Mouse (Mus musculus): ENCODE results near the gene Pard6a. TPM values are rescaled to one million over a fixed set of nuclear protein-coding genes. Genes with fewer than 3 reads are reported as not detected.
A peak's percentile ranks its signal among the peaks of the same experiment; 100 is the strongest.

Gene Pard6a
- total and polyA plus RNA-seq, 3 experiments = 3.6 to 19.6 (median 6.6) TPM

DNA sequence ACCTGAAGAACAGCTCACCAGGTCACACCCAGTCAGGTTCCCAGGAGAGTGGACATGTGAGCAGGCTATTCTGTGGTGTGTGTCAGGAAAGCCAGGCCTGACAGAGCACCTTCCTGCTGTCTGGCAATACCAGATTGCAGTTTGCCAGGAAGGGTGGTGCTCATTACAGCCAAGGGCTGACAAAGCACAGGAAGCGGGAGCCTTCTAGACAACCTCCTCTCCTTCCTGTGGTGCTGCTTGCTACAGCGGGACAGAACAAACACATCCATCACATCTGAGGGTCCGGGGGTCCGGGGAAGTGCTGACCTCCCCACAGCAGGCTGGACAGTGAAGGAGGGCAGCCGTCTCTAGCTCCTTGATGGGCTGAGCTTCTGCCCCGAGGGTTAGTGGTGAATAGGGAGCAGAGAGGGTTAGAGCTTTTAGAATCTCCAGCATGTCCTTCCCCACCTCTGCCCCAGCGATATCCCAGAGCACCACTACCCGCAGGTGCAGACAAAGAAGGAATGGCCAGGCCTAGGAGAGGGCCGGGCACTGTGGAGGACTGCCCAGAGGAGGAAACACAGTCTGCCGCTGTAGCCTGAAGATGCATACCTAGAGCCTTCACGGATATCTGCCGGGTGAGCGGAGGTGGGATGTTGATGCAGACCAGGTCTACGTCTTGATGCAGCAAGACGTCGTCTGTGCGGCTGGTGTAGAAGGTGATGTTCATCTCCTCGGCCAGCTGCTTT, 26.6 kb downstream of the Pard6a start:
- Histone ChIP-seq H3K4me1 (ENCODE audit: insufficient read depth, low read depth, low read length) (peaks cover 11% of the 10 kb centered on the region), H3K36me3 (replicated peaks) (peaks cover 26% of the 10 kb centered on the region), H3K9me3 (replicated peaks) (no peaks in the 10 kb centered on the region), H3K27me3 (ENCODE audit: insufficient read depth, low read length) (no peaks in the 10 kb centered on the region), H3K4me3 (ENCODE audit: low read depth, low read length) (no peak overlapping the region)
- DNase-seq (ENCODE audit: low spot score) (no peak), ATAC-seq (ENCODE audit: extremely low read depth, insufficient number of reproducible peaks, low FRiP score, poor library complexity, severe bottlenecking) (no peak)
- no peak for TF ChIP-seq GATA2 (IDR thresholded peaks at IDR 0.05; ENCODE audit: borderline replicate concordance, low read depth, low read length)
- no peak for TF ChIP-seq TAL1 (conservative IDR thresholded peaks at IDR 0.05; ENCODE audit: low read depth, low read length)
- TF ChIP-seq GATA1 (IDR thresholded peaks at IDR 0.05; ENCODE audit: borderline replicate concordance, low read length) = no peak
- no peak for TF ChIP-seq CTCF (IDR thresholded peaks at IDR 0.05; ENCODE audit: low read depth, low read length)
- no peak for TF ChIP-seq POLR2AphosphoS5 (IDR thresholded peaks at IDR 0.05; ENCODE audit: insufficient replicate concordance, low read depth, low read length)

DNA sequence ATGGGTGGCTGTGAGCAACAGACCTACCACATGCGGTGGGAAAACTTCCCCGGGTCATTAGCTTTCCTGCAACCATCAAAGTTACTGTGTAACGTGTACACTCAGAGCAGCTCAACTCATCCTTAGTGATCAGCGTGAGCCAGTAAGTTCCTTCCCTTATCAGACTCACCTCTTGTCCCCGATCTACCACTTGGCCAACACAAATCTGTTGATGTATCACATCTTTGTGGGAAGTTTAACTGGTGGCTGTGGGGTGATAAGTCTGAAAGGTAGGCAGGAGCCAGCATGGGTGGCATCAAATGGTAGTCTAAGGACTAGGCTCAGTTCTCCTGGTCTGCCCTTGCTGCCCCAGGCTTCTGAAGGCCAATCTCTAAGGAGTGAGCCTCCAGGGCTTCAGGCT, 31.2 kb downstream of the Pard6a start:
- Histone ChIP-seq H3K36me3 (replicated peaks) (peaks cover 10% of the 10 kb centered on the region), H3K27me3 (ENCODE audit: insufficient read depth, low read length) (0 out of 2 replicates have a peak, but pooled peaks cover 7% of the 10 kb centered on the region), H3K4me1 (ENCODE audit: insufficient read depth, low read depth, low read length) (peaks cover 11% of the 10 kb centered on the region), H3K4me3 (ENCODE audit: low read depth, low read length) (no peak overlapping the region), H3K9me3 (replicated peaks) (no peaks in the 10 kb centered on the region)
- DNase-seq (ENCODE audit: low spot score) = peak; percentile 17
- ATAC-seq (ENCODE audit: extremely low read depth, insufficient number of reproducible peaks, low FRiP score, poor library complexity, severe bottlenecking) = no peak
- no peak for TF ChIP-seq GATA2 (IDR thresholded peaks at IDR 0.05; ENCODE audit: borderline replicate concordance, low read depth, low read length)
- TF ChIP-seq TAL1 (conservative IDR thresholded peaks at IDR 0.05; ENCODE audit: low read depth, low read length) = 0 out of 2 replicates have a peak, but pooled peaks have one; percentile 16
- TF ChIP-seq GATA1 (IDR thresholded peaks at IDR 0.05; ENCODE audit: borderline replicate concordance, low read length) = no peak
- TF ChIP-seq POLR2AphosphoS5 (IDR thresholded peaks at IDR 0.05; ENCODE audit: insufficient replicate concordance, low read depth, low read length) = no peak

DNA sequence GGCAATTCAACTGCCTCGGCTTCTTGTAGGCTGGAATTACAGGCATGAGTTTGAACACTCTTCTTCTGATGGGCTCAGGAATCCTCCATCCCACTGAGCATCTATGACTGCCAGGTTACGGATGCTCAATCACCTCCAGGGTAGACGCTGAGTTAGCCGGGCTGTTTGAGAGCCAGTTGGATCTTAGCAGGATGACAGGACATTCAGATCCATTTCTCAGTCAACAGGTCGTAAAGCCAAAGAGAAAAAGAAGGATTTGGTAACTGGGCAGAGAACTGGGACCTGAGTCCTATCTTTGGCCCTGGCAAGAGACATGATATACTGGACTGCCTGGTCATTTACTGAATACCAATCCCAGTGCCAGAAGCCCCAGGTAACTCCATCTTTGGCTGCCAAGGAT, 38.3 kb downstream of the Pard6a start:
- no peak for ATAC-seq (ENCODE audit: extremely low read depth, insufficient number of reproducible peaks, low FRiP score, poor library complexity, severe bottlenecking)
- Histone ChIP-seq H3K4me1 (ENCODE audit: insufficient read depth, low read depth, low read length) (no peaks in the 10 kb centered on the region), H3K4me3 (ENCODE audit: low read depth, low read length) (no peak overlapping the region), H3K27me3 (ENCODE audit: insufficient read depth, low read length) (0 out of 2 replicates have a peak, but pooled peaks cover 7% of the 10 kb centered on the region), H3K36me3 (replicated peaks) (no peaks in the 10 kb centered on the region), H3K9me3 (replicated peaks) (no peaks in the 10 kb centered on the region)
- DNase-seq (ENCODE audit: low spot score) = no peak
- no peak for TF ChIP-seq TAL1 (conservative IDR thresholded peaks at IDR 0.05; ENCODE audit: low read depth, low read length)
- TF ChIP-seq GATA1 (IDR thresholded peaks at IDR 0.05; ENCODE audit: borderline replicate concordance, low read length) = no peak

- H3K4me1 ChIP-seq (ENCODE audit: insufficient read depth, low read depth, low read length) = peaks cover 7% of the 10 kb centered on the region
- no peaks in the 10 kb centered on the region for H3K9me3 ChIP-seq (replicated peaks)
- DNase-seq (ENCODE audit: low spot score) (no peak), ATAC-seq (ENCODE audit: extremely low read depth, insufficient number of reproducible peaks, low FRiP score, poor library complexity, severe bottlenecking) (no peak)
- H3K4me3 ChIP-seq (ENCODE audit: low read depth, low read length) = no peak overlapping the region
- peaks cover 2% of the 10 kb centered on the region for H3K36me3 ChIP-seq (replicated peaks)
- no peaks in the 10 kb centered on the region for H3K27me3 ChIP-seq (ENCODE audit: insufficient read depth, low read length)
- no peak for TF ChIP-seq POLR2AphosphoS5 (IDR thresholded peaks at IDR 0.05; ENCODE audit: insufficient replicate concordance, low read depth, low read length)
- TF ChIP-seq GATA2 (IDR thresholded peaks at IDR 0.05; ENCODE audit: borderline replicate concordance, low read depth, low read length) = no peak
- TF ChIP-seq TAL1 (conservative IDR thresholded peaks at IDR 0.05; ENCODE audit: low read depth, low read length) = no peak
- no peak for TF ChIP-seq GATA1 (IDR thresholded peaks at IDR 0.05; ENCODE audit: borderline replicate concordance, low read length)
- TF ChIP-seq CTCF (IDR thresholded peaks at IDR 0.05; ENCODE audit: low read depth, low read length) = no peak
Observed at GRCm38 (mm10) chr8:105743301-105743700, 42.4 kb downstream of the Pard6a start.

- Histone ChIP-seq H3K4me3 (ENCODE audit: low read depth, low read length) (no peak overlapping the region), H3K36me3 (replicated peaks) (peaks cover 5% of the 10 kb centered on the region), H3K9me3 (replicated peaks) (no peaks in the 10 kb centered on the region), H3K4me1 (ENCODE audit: insufficient read depth, low read depth, low read length) (peaks cover 16% of the 10 kb centered on the region), H3K27me3 (ENCODE audit: insufficient read depth, low read length) (no peaks in the 10 kb centered on the region)
- TF ChIP-seq TAL1 (conservative IDR thresholded peaks at IDR 0.05; ENCODE audit: low read depth, low read length) (no peak), POLR2AphosphoS5 (IDR thresholded peaks at IDR 0.05; ENCODE audit: insufficient replicate concordance, low read depth, low read length) (no peak), CTCF (IDR thresholded peaks at IDR 0.05; ENCODE audit: low read depth, low read length) (no peak), GATA1 (IDR thresholded peaks at IDR 0.05; ENCODE audit: borderline replicate concordance, low read length) (no peak)
- DNase-seq (ENCODE audit: low spot score) = no peak
- ATAC-seq (ENCODE audit: extremely low read depth, insufficient number of reproducible peaks, low FRiP score, poor library complexity, severe bottlenecking) = no peak
Observed at GRCm38 (mm10) chr8:105750606-105751005, 49.7 kb downstream of the Pard6a start.

Other genes starting within 250 kb of the Pard6a start
Only the 20 nearest of the 23 such genes appear.
- gene Tppp3, start 229.6 kb upstream of the Pard6a start, total RNA-seq (2014; fragmentation: Nextera tagmentation) = not detected in 2 replicates
- not detected in 2 replicates for gene Tppp3, start 229.6 kb upstream of the Pard6a start, total RNA-seq (2017)
- not detected in 2 replicates for gene Tppp3, start 229.6 kb upstream of the Pard6a start, polyA plus RNA-seq (2012)
- not detected in 2 replicates for gene Zdhhc1, start 204.2 kb upstream of the Pard6a start, total RNA-seq (2014; fragmentation: Nextera tagmentation)
- gene Zdhhc1, start 204.2 kb upstream of the Pard6a start, total RNA-seq (2017) = 0.16 and 0.29 TPM in 2 replicates
- gene Zdhhc1, start 204.2 kb upstream of the Pard6a start, polyA plus RNA-seq (2012) = 0.02 and 0.03 TPM in 2 replicates
- not detected in 2 replicates for gene Hsd11b2, start 182.4 kb upstream of the Pard6a start, total RNA-seq (2014; fragmentation: Nextera tagmentation)
- not detected in 2 replicates for gene Hsd11b2, start 182.4 kb upstream of the Pard6a start, total RNA-seq (2017)
- gene Hsd11b2, start 182.4 kb upstream of the Pard6a start, polyA plus RNA-seq (2012) = not detected in 2 replicates
- 151 and 178 TPM in 2 replicates for gene Atp6v0d1, start 135.1 kb upstream of the Pard6a start, total RNA-seq (2014; fragmentation: Nextera tagmentation)
- 110 and 118 TPM in 2 replicates for gene Atp6v0d1, start 135.1 kb upstream of the Pard6a start, total RNA-seq (2017)
- gene Atp6v0d1, start 135.1 kb upstream of the Pard6a start, polyA plus RNA-seq (2012) = 30.0 and 37.0 TPM in 2 replicates
- gene Ripor1, start 95.9 kb upstream of the Pard6a start, total RNA-seq (2014; fragmentation: Nextera tagmentation) = 179 and 221 TPM in 2 replicates
- gene Ripor1, start 95.9 kb upstream of the Pard6a start, total RNA-seq (2017) = 8.0 and 11.0 TPM in 2 replicates
- gene Ripor1, start 95.9 kb upstream of the Pard6a start, polyA plus RNA-seq (2012) = 141 and 150 TPM in 2 replicates
- 97.8 and 133 TPM in 2 replicates for gene Ctcf, start 64.6 kb upstream of the Pard6a start, total RNA-seq (2014; fragmentation: Nextera tagmentation)
- 62.3 and 78.9 TPM in 2 replicates for gene Ctcf, start 64.6 kb upstream of the Pard6a start, total RNA-seq (2017)
- gene Ctcf, start 64.6 kb upstream of the Pard6a start, polyA plus RNA-seq (2012) = 155 and 190 TPM in 2 replicates
- not detected in 2 replicates for gene Agrp, start 63.8 kb upstream of the Pard6a start, total RNA-seq (2014; fragmentation: Nextera tagmentation)
- not detected in 2 replicates for gene Agrp, start 63.8 kb upstream of the Pard6a start, total RNA-seq (2017)
- 0.10 TPM in 1 of 2 replicates, not detected in the other for gene Agrp, start 63.8 kb upstream of the Pard6a start, polyA plus RNA-seq (2012)
- 2.4 TPM in 1 of 2 replicates, not detected in the other for gene Carmil2, start 14.9 kb upstream of the Pard6a start, total RNA-seq (2014; fragmentation: Nextera tagmentation)
- gene Carmil2, start 14.9 kb upstream of the Pard6a start, total RNA-seq (2017) = 0.22 and 0.35 TPM in 2 replicates
- gene Carmil2, start 14.9 kb upstream of the Pard6a start, polyA plus RNA-seq (2012) = 0.59 and 0.89 TPM in 2 replicates
- 44.1 and 51.9 TPM in 2 replicates for gene Acd, start within 50 bp of the Pard6a start, total RNA-seq (2014; fragmentation: Nextera tagmentation)
- 25.8 and 28.7 TPM in 2 replicates for gene Acd, start within 50 bp of the Pard6a start, total RNA-seq (2017)
- gene Acd, start within 50 bp of the Pard6a start, polyA plus RNA-seq (2012) = 47.8 and 65.6 TPM in 2 replicates
- gene 4933405L10Rik, start 6.5 kb downstream of the Pard6a start, total RNA-seq (2014; fragmentation: Nextera tagmentation) = not detected in 2 replicates
- not detected in 2 replicates for gene 4933405L10Rik, start 6.5 kb downstream of the Pard6a start, total RNA-seq (2017)
- gene 4933405L10Rik, start 6.5 kb downstream of the Pard6a start, polyA plus RNA-seq (2012) = 0.05 and 0.13 TPM in 2 replicates
- gene Enkd1, start 7.1 kb downstream of the Pard6a start, total RNA-seq (2014; fragmentation: Nextera tagmentation) = 9.5 and 16.8 TPM in 2 replicates
- gene Enkd1, start 7.1 kb downstream of the Pard6a start, total RNA-seq (2017) = 10.5 and 13.6 TPM in 2 replicates
- 52.5 and 62.1 TPM in 2 replicates for gene Enkd1, start 7.1 kb downstream of the Pard6a start, polyA plus RNA-seq (2012)
- 0.92 and 4.4 TPM in 2 replicates for gene Gfod2, start 57.5 kb downstream of the Pard6a start, total RNA-seq (2014; fragmentation: Nextera tagmentation)
- gene Gfod2, start 57.5 kb downstream of the Pard6a start, total RNA-seq (2017) = 1.8 and 4.9 TPM in 2 replicates
- gene Gfod2, start 57.5 kb downstream of the Pard6a start, polyA plus RNA-seq (2012) = 2.6 and 3.0 TPM in 2 replicates
- gene Ranbp10, start 126.2 kb downstream of the Pard6a start, total RNA-seq (2014; fragmentation: Nextera tagmentation) = 35.6 and 114 TPM in 2 replicates
- 12.5 and 14.3 TPM in 2 replicates for gene Ranbp10, start 126.2 kb downstream of the Pard6a start, total RNA-seq (2017)
- 22.1 and 29.3 TPM in 2 replicates for gene Ranbp10, start 126.2 kb downstream of the Pard6a start, polyA plus RNA-seq (2012)
- not detected in 2 replicates for gene Tsnaxip1, start 126.6 kb downstream of the Pard6a start, total RNA-seq (2014; fragmentation: Nextera tagmentation)
- gene Tsnaxip1, start 126.6 kb downstream of the Pard6a start, total RNA-seq (2017) = 0.06 and 0.16 TPM in 2 replicates
- gene Tsnaxip1, start 126.6 kb downstream of the Pard6a start, polyA plus RNA-seq (2012) = not detected in 2 replicates
- 25.2 and 31.4 TPM in 2 replicates for gene Cenpt, start 152.1 kb downstream of the Pard6a start, total RNA-seq (2014; fragmentation: Nextera tagmentation)
- gene Cenpt, start 152.1 kb downstream of the Pard6a start, total RNA-seq (2017) = 14.4 and 14.6 TPM in 2 replicates
- gene Cenpt, start 152.1 kb downstream of the Pard6a start, polyA plus RNA-seq (2012) = 12.7 and 12.9 TPM in 2 replicates
- gene Thap11, start 154.0 kb downstream of the Pard6a start, total RNA-seq (2014; fragmentation: Nextera tagmentation) = 18.1 and 22.5 TPM in 2 replicates
- gene Thap11, start 154.0 kb downstream of the Pard6a start, total RNA-seq (2017) = 35.8 and 42.5 TPM in 2 replicates
- 31.7 and 34.2 TPM in 2 replicates for gene Thap11, start 154.0 kb downstream of the Pard6a start, polyA plus RNA-seq (2012)
- 378 and 465 TPM in 2 replicates for gene Nutf2, start 159.4 kb downstream of the Pard6a start, total RNA-seq (2014; fragmentation: Nextera tagmentation)
- gene Nutf2, start 159.4 kb downstream of the Pard6a start, total RNA-seq (2017) = 87.1 and 116 TPM in 2 replicates
- 284 and 322 TPM in 2 replicates for gene Nutf2, start 159.4 kb downstream of the Pard6a start, polyA plus RNA-seq (2012)
- gene Edc4, start 179.7 kb downstream of the Pard6a start, total RNA-seq (2014; fragmentation: Nextera tagmentation) = 32.7 and 53.4 TPM in 2 replicates
- 39.7 and 43.0 TPM in 2 replicates for gene Edc4, start 179.7 kb downstream of the Pard6a start, total RNA-seq (2017)
- gene Edc4, start 179.7 kb downstream of the Pard6a start, polyA plus RNA-seq (2012) = 27.4 and 29.7 TPM in 2 replicates
- gene Nrn1l, start 192.4 kb downstream of the Pard6a start, total RNA-seq (2014; fragmentation: Nextera tagmentation) = not detected in 2 replicates
- 0.38 TPM in 1 of 2 replicates, not detected in the other for gene Nrn1l, start 192.4 kb downstream of the Pard6a start, total RNA-seq (2017)
- gene Nrn1l, start 192.4 kb downstream of the Pard6a start, polyA plus RNA-seq (2012) = 1.5 and 1.8 TPM in 2 replicates
- gene Pskh1, start 199.3 kb downstream of the Pard6a start, total RNA-seq (2014; fragmentation: Nextera tagmentation) = 26.1 and 32.1 TPM in 2 replicates
- 21.3 and 22.7 TPM in 2 replicates for gene Pskh1, start 199.3 kb downstream of the Pard6a start, total RNA-seq (2017)
- gene Pskh1, start 199.3 kb downstream of the Pard6a start, polyA plus RNA-seq (2012) = 13.1 and 19.5 TPM in 2 replicates

Data from G1E (cell line).